Mouse (Mus musculus) CD4-positive, CD25-positive, alpha-beta regulatory T cell, adult 2 months (primary cell): Measurements from ENCODE around the gene Adam17.

Experiments
- DNase-seq: peaks from one replicate; pipeline ENCODE4 v3.0.0-alpha.2; 2012; ENCODE audit warnings: low read depth, low spot score

Gene Adam17

GRCm38 (mm10) chr12:21315923-21316868 is 57.2 kb downstream of the Adam17 start, which contains the start of gene Iah1:
Gene Iah1 (plus strand): TSS chr12:21316389.
- peak; percentile 95 for DNase-seq

GRCm38 (mm10) chr12:21312201-21312600 is 61.2 kb downstream of the Adam17 start:
- DNase-seq: no peak

DNA sequence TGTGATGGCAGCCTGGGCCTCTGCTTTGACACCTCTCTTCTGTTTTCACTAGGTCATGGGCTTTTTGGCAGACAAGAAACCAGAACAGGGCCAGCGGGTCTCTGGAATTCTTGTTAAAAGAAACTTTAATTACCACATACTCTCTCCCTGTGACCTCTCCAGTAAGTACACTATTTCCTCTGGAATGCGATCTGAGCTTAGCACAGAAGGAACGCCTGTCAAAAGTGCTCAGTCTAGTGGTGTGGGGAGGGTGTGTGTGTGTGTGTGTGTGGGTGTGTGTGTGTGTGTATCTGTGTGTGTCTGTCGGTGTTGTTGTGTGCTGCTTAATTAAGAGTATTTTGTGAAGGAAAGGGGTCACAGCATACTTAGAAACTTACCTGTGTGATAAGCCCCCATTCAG is 66.7 kb downstream of the Adam17 start:
- no peak for DNase-seq

GRCm38 (mm10) chr12:21305741-21306140 is 67.7 kb downstream of the Adam17 start:
- no peak for DNase-seq

DNA sequence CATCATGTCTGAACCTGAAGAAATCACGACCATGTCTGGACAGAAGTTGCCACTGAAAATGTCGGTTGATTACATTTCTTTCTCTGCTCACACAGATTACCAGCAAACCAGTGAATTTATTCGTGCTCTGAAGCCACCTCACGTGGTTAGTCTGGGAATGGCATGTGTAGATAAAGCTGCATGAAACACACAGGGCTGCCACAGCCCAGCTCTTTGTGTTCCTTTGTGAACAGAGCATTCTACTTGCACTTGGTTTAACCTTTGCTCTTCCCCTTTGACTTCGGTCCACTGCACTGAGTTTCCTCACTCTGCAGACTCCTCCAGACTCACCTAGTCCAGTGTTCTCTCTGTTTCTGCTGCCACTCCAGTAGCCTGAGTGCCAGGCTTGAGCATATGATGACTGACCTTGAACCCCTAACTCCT is 71.1 kb downstream of the Adam17 start:
- DNase-seq: no peak

DNA sequence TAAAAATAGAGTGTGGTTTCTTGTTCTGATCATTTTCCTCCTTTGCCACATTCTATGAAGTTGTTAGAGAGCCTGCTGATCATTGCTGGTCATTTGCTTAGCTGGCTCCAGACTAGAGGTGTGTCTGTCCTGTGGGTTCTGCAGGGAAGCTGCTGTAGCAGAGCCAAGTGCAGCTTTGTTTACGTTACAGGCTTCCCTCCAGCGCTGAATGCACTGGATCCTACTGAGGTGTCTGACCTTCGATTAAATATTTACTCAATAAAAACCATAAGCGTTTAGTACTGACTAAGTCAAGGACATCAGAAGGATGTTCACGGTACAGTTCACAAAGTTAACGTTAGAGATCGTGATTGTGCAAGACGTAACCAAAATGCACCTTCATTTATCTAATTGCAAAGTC is 71.5 kb downstream of the Adam17 start:
- no peak for DNase-seq

GRCm38 (mm10) chr12:21301324-21301723 is 72.1 kb downstream of the Adam17 start:
- no peak for DNase-seq

GRCm38 (mm10) chr12:21298856-21299255 is 74.6 kb downstream of the Adam17 start:
- DNase-seq: no peak

- no peak for DNase-seq
Observed at GRCm38 (mm10) chr12:21289651-21290050, 83.8 kb downstream of the Adam17 start.

DNA sequence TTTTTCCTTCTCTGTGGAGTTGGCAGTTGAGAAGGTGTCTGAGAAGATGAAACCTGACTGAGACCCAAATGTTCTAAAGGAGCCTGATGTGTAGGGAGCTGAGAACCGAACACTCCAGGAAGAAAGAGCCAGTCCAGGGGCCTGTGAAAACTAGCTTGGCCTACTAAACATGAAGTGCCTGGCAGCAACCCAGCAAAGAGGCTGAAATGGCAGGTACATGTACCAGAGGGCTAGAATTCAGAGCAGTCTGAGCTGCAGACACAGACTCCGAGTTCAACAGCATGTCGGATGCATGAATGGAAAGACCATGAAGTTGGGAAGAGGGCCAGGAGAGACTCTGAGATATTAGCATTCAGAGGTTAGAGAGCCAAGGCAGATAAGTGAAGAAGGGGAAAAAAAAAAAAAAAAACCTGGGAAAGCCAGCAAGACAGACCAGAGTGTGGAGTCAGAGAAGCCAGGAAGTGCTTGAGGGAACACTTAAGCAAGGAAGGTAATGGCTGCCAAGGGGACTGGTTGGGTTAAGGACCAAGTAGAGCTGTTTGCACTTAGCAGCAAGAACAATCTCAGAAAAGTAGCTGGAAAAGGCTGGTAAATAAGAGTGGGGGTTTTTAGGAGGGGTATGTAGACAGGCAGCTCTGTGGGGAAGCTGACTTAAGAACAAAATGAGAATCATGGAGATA is 84.6 kb downstream of the Adam17 start:
- DNase-seq: no peak

GRCm38 (mm10) chr12:21286712-21287650 is 86.5 kb downstream of the Adam17 start:
- DNase-seq: peak; percentile 61

DNA sequence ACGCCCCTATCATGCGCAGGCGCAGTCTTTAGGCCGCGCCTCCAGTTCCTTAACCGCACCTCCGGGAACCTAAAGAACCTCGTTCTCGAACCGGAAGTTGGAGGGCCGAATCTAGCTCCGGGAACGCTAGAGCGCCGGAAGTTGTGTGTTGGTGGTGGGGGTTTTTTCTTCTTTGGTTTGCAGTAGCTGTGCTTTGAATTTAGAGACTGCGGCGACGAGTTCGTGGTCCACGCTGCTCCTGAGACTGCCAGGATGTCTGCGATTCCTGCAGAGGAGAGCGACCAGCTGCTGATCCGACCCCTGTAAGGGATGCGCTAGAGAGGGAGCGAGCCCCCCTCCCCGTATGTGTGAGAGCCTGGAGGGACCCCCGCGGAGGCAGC is 87.2 kb downstream of the Adam17 start, which contains the start of gene Itgb1bp1:
Itgb1bp1 (minus strand) TSS at position 42 of the 380 bp plus-strand sequence.
- peak; percentile 98 for DNase-seq

DNA sequence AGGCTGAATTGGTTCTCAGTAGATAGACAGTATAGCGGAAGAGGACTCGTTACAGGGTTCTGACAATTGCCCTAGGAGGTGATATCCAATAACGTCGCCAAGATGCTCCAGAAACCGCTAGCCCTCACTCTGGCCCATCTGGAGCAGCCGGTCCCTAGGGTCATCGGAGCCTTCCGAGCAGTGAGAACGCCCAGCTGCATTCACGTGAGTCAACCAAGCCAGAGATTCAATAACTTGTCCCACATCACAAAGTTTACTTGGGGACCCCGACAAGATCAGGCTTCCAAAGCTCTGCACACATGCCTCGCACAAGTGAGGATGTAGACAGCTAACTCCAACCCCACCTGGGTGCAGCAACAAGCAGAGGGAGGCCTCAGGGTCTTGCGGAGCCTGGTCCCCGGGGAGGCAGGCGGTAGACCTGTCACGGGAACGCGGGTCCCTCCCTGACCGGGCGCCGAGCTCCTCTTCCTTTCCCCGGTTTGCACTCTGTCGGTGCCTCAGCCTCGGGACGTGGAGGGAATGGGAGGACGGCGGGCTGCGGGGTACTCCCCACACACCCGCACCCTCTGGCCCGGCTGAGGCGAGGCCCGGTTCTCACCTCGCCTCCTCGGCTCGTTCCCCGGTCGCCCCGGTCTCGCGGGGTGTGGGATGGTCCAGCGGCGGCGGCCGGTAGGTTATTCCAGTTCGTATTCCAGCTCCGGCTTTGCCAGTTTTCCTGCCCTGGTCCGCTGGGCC is 87.8 kb downstream of the Adam17 start:
- DNase-seq: no peak

GRCm38 (mm10) chr12:21284761-21285441 is 88.5 kb downstream of the Adam17 start, which contains the start of gene Cpsf3:
Gene Cpsf3 (plus strand): TSS chr12:21285391.
- DNase-seq: peak; percentile 73

DNA sequence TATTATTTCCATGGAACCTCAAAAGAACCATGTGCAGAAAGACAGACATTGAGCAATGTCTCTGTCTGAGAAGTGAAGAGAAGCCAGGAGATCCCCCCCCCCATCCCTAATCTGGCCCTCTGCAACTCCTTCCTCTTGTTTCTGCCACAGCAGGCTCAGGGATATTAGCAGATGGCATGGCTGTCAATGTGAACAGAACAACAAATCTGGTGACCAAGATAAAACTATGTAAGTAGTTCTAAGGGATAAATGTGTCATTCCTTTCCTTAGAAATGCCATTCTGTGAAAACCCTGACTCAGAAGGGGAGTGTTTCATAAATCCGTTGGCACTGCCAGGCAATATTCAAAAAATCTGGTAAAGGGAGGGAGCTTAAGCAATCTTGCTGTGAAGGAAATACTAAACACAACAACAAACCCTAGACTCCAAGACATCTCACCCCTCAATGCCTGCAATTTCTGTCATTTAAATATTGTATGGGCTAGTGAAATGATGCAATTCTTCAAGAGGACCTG is 96.0 kb downstream of the Adam17 start:
- DNase-seq: no peak

- DNase-seq: no peak
Observed at GRCm38 (mm10) chr12:21274446-21274845, 99.0 kb downstream of the Adam17 start.
